Mouse (Mus musculus) midbrain, embryonic 14.5 days (tissue): ENCODE measurements around the gene Tmem135. TPM values are rescaled to one million over a fixed set of nuclear protein-coding genes. Genes with fewer than 3 reads are reported as not detected.

Experiments
- ATAC-seq: fragments of 200-750 bp; cut with Nextera tagmentation; 2 replicates; pipeline ENCODE4 v1.8.0; 2017; ENCODE audit warnings: moderate number of reproducible peaks, moderate library complexity; ENCODE audit not compliant: low FRiP score, low TSS enrichment
- DNase-seq: peaks from one replicate; pipeline ENCODE4 v3.0.0-alpha.2; 2015
- H3K27ac ChIP-seq: fragments of 300-500 bp; sonication (generic); replicated peaks from 2 replicates; pipeline ENCODE4 v1.5.1; 2014; ENCODE audit warnings: mild to moderate bottlenecking, low read depth, low read length, moderate library complexity
- H3K27me3 ChIP-seq: fragments of 300-500 bp; sonication (generic); 2 replicates; pipeline ENCODE4 v1.6.1; 2014; ENCODE audit warnings: low read length, control low read depth, mixed read lengths; ENCODE audit not compliant: control insufficient read depth, insufficient read depth
- H3K36me3 ChIP-seq: fragments of 300-500 bp; sonication (generic); 2 replicates; pipeline ENCODE4 v1.6.1; 2014; ENCODE audit warnings: low read length, control low read depth; ENCODE audit not compliant: control insufficient read depth, insufficient read depth
- H3K4me1 ChIP-seq: fragments of 300-500 bp; sonication (generic); 2 replicates; pipeline ENCODE4 v1.6.1; 2014; ENCODE audit warnings: mild to moderate bottlenecking, antibody characterized with exemption, low read length, control low read depth; ENCODE audit not compliant: control insufficient read depth, insufficient read depth
- H3K4me2 ChIP-seq: fragments of 300-500 bp; sonication (generic); 2 replicates; pipeline ENCODE4 v1.6.1; 2014; ENCODE audit warnings: mild to moderate bottlenecking, low read length, moderate library complexity
- H3K4me3 ChIP-seq: fragments of 300-500 bp; sonication (generic); replicated peaks from 2 replicates; pipeline ENCODE4 v1.5.1; 2014; ENCODE audit warnings: low read depth, low read length
- H3K9ac ChIP-seq: fragments of 300-500 bp; sonication (generic); replicated peaks from 2 replicates; pipeline ENCODE4 v1.6.1; 2014; ENCODE audit warnings: mild to moderate bottlenecking, low read length, moderate library complexity
- H3K9me3 ChIP-seq: fragments of 300-500 bp; sonication (generic); 2 replicates; pipeline ENCODE4 v1.6.1; 2016; ENCODE audit warnings: low read length, control low read depth, mixed read lengths; ENCODE audit not compliant: control insufficient read depth
- whole genome bisulfite sequencing: fragments of 180-500 bp; shearing (Covaris S2); extraction: QIAGEN DNeasy Blood & Tissue Kit; methylation state at CpG from one replicate; pipeline ENCODE4 v1.1.7; 2014; 5-methylcytosine and 5-hydroxymethylcytosine counted together
- polyA plus RNA-seq: library from polyadenylated mRNA; unstranded; fragments of >200 nt; fragmentation: Nextera tagmentation; extraction: Ambion mirVana; gene quantifications from 2 replicates; pipeline ENCODE4 v1.2.1, GENCODE M21; 2014

Gene Tmem135
- polyA plus RNA-seq, 1 experiment from 2014 or later: 26.4 TPM

DNA sequence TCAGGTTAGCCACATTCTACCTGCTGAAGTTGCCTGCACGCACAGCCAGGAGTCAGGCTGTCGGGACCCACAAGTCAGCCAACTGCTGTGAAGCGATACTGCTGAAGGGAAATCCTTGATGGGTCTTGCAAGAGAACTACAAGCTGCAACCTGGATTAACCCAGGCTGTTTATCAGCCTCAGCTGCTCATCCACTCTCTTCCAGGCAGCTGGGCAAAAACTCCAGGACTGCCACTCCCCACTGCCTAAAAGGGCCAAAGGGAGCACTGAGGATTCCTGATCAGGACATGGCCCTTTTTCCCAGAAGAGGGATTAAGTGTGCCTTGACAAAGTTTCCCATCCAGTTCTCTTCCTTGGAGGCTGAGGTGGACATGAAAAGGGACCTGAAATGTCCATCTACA, 15.0 kb downstream of the Tmem135 start:
- no peaks in the 10 kb centered on the region for H3K36me3 ChIP-seq
- H3K27me3 ChIP-seq: no peaks in the 10 kb centered on the region
- ATAC-seq (no peak), DNase-seq (no peak)
- H3K9ac ChIP-seq: no peak overlapping the region
- no peak overlapping the region for H3K4me2 ChIP-seq
- no peak overlapping the region for H3K4me3 ChIP-seq
- no peaks in the 10 kb centered on the region for H3K4me1 ChIP-seq
- H3K9me3 ChIP-seq: no peaks in the 10 kb centered on the region
- WGBS: 86% methylated on average over 3 of the region's 3 CpGs
- no peak overlapping the region for H3K27ac ChIP-seq

DNA sequence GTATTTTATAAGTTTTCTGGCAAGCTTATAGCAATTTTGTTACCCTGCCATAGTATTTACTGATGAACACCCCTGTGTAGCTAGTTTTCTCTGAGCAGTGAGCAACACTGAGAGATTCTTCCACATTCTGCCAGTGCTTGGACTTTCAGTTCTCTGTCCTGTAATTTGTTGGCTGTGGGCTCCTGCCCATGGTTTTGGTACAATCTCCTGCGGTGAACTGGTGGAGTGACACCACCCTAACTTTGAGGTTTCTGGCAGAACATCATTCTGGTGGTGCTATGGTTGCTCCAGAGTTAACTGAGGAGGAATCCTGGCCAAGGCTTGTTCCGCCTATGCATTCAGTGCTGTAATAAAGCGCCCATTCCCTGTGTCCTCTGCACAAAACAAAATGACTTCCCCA, 21.1 kb downstream of the Tmem135 start:
- Histone ChIP-seq H3K9me3 (no peaks in the 10 kb centered on the region), H3K27ac (no peak overlapping the region), H3K9ac (no peak overlapping the region), H3K27me3 (no peaks in the 10 kb centered on the region), H3K4me2 (no peak overlapping the region), H3K4me3 (no peak overlapping the region), H3K36me3 (no peaks in the 10 kb centered on the region), H3K4me1 (no peaks in the 10 kb centered on the region)
- 95% methylated on average over 3 of the region's 3 CpGs for WGBS
- DNase-seq (no peak), ATAC-seq (no peak)

DNA sequence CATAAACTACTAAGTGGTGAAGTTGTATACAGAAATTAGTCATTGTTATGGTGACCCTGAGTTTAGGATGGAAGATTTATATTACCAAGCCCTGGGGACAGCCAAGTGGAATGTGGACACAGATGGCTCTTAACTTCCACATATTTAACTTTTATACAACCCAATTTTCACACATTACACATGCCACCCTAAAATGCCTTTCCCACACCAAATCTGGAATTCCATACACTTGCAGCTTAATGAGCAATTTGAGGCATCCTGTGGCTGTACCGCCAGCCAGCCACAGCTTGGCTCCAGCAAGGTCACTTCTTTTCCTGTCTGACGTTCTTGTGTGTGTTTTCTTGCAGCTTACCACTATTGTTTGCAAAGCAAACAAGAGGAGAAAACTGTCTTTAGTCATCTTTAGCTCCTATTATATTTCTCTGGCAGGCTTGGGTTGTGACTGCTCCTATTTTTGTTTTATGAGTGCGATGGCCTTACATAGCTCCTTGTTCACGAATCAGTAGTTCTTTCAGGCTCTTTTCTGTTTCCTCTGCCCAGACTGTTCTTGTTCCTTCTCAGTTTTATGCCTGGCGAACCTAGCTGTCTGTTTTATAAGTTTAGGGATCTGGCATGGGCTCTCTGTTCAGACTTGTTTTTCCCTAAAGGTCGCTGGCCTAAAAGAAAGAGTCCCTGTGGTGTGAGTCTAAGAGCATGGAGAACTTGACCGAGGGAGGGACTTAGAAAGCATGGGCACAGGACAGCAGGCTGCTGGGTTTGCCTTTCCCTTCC, 22.9 kb downstream of the Tmem135 start:
- 58% methylated on average over 7 of the region's 7 CpGs for WGBS
- DNase-seq (no peak), ATAC-seq (no peak)
- no peaks in the 10 kb centered on the region for H3K4me1 ChIP-seq
- H3K9ac ChIP-seq: no peak overlapping the region
- H3K9me3 ChIP-seq: no peaks in the 10 kb centered on the region
- H3K36me3 ChIP-seq: no peaks in the 10 kb centered on the region
- no peaks in the 10 kb centered on the region for H3K27me3 ChIP-seq
- H3K4me2 ChIP-seq: no peak overlapping the region
- H3K27ac ChIP-seq: no peak overlapping the region
- no peak overlapping the region for H3K4me3 ChIP-seq

DNA sequence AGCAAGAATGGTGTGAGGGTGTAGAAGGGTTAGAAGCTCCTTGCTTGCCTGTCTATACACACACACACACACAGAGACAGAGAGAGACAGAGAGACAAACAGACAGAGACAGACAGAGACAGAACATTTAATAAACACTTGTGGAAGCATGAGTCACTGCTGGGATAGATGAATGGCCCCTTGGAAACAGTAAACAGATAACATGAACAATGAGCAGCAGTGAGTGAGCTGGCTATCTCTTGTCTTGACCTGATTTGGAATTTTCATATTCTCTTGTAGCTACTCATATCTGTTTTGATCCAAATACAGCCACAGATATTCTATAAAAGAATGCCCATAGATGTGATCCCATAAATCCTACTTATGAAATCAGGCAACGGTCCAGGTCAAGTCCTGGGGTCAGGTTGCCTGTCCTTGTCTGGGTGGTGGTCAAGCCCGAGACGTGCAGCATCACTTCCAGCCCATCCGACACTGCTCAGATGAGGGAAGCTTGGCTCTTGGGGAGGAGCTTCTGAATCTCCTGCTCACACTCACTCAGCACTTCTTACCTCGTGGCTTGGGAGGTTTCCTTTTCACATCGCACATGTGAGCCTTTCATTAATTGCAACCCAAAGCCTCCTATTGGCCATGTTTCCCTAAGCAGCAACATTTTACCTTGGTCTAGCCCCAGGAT, 32.3 kb downstream of the Tmem135 start:
- no peak for DNase-seq
- Histone ChIP-seq H3K27me3 (0 out of 2 replicates have a peak, but pooled peaks cover 4% of the 10 kb centered on the region), H3K4me1 (no peaks in the 10 kb centered on the region), H3K36me3 (no peaks in the 10 kb centered on the region), H3K27ac (no peak overlapping the region), H3K4me2 (no peak overlapping the region), H3K9ac (no peak overlapping the region), H3K9me3 (no peaks in the 10 kb centered on the region), H3K4me3 (no peak overlapping the region)
- WGBS: 81% methylated on average over 6 of the region's 6 CpGs
- ATAC-seq: no peak

DNA sequence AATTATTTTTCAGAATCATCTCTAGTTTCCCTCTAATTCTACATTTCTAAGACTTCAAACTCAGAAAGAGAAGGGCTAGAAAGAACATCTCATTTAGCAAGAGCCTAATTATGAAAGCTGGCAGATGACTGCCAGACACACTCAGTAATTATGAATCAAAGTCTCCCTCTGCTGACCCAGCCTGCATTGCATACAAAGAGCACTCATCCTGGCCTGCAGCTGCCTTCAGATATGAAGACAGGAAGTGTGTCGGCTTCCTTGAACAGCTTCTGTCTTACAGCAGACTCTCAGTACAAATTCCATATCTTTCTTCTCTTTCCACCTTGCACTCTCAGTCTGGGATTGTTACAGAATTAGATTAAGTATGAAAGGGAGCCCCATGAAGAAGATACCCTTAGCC, 33.1 kb downstream of the Tmem135 start:
- Histone ChIP-seq H3K27ac (no peak overlapping the region), H3K9ac (no peak overlapping the region), H3K27me3 (peaks cover 4% of the 10 kb centered on the region; the same call in 1 of the 2 replicates), H3K4me2 (no peak overlapping the region), H3K4me3 (no peak overlapping the region), H3K9me3 (no peaks in the 10 kb centered on the region), H3K36me3 (no peaks in the 10 kb centered on the region), H3K4me1 (no peaks in the 10 kb centered on the region)
- DNase-seq (peak; percentile 48), ATAC-seq (no peak)
- WGBS: 45% methylated on average over 1 of the region's 1 CpGs

DNA sequence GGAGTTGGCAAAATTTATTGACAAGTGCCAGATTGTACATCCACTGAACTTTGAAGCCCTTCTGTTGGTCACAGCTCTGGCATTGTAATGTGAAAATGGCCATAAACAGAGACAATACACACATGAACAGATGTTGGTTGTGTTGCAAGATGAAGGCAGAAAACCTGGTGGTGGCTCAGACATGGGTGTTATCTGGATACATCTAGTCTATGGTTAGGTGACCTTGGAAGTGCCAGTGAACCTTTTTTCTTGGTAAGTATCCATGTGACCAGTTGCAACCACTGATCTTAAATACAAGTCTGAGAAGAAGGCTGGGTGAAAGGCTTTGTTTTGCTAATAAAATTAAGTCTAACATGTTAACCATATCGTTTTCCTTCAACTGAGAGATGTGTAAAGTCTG, 33.9 kb downstream of the Tmem135 start:
- DNase-seq (no peak), ATAC-seq (no peak)
- Histone ChIP-seq H3K27ac (no peak overlapping the region), H3K9ac (no peak overlapping the region), H3K4me2 (no peak overlapping the region), H3K9me3 (no peaks in the 10 kb centered on the region), H3K4me1 (no peaks in the 10 kb centered on the region), H3K36me3 (no peaks in the 10 kb centered on the region), H3K27me3 (peaks cover 4% of the 10 kb centered on the region; the same call in 1 of the 2 replicates), H3K4me3 (no peak overlapping the region)
- 82% methylated on average over 1 of the region's 1 CpGs for WGBS

DNA sequence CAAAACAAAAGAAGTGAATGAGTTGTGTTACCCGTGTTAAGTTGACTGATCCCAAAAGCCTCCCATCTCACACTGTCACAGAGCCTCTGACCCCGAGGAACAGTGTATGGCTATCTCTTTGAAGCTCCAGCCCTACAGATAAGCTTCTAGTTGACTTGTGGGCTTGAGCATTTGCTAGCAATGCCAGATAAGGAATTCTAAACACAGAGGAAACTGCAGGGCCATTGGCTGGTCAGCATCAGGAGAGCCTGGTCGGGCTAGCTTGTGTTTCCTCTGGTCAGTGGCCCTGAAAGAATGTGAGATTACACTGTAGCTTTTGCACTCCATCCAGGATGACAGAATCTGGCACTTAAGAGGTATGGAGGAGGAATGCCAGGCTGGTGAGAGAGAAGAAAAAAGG, 36.4 kb downstream of the Tmem135 start:
- Histone ChIP-seq H3K36me3 (no peaks in the 10 kb centered on the region), H3K27ac (no peak overlapping the region), H3K4me1 (no peaks in the 10 kb centered on the region), H3K9ac (no peak overlapping the region), H3K4me2 (no peak overlapping the region), H3K9me3 (no peaks in the 10 kb centered on the region), H3K27me3 (peaks cover 17% of the 10 kb centered on the region; the same call in 1 of the 2 replicates), H3K4me3 (no peak overlapping the region)
- ATAC-seq (no peak), DNase-seq (no peak)
- 20% methylated on average over 3 of the region's 3 CpGs for WGBS

DNA sequence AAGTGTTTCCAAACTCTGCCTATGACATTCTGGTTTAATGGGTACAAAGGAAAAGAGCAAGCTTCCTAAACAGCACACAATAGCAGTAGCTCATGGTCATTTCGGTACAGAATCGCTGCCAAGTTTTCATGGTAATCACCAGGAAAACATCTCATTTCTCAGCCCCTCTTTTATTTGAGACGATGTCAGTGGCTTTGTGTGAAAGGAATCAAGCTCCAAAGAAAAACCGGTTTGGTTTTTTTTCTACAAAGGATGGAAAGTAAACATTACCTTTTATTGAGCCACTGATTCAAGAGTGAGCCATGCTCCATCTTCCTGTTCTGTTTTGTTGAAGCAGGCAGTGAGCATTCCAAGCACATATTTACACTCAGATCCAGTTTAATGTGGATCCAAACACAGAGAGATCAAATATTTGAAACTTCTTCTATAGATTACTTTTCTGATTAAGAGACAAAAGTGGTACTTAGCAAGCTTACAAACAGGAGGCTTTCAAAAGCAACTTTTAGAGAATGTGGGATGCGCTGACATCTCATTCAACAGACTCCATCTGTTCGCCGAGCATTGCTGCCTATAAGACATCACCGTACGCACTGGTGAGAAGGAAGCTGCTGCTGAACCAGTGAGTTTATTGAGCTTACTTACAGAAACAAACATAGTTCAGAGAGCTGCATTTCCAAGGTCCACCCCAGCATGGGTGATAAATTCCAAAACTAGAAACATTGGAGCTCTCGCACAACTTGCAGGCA, 38.7 kb downstream of the Tmem135 start:
- Histone ChIP-seq H3K27me3 (peaks cover 25% of the 10 kb centered on the region; the same call in 1 of the 2 replicates), H3K4me3 (no peak overlapping the region), H3K36me3 (no peaks in the 10 kb centered on the region), H3K4me1 (no peaks in the 10 kb centered on the region), H3K4me2 (no peak overlapping the region), H3K27ac (no peak overlapping the region), H3K9me3 (no peaks in the 10 kb centered on the region), H3K9ac (no peak overlapping the region)
- no peak; the same call in 1 of the 2 replicates for ATAC-seq
- peak; percentile 51 for DNase-seq
- 37% methylated on average over 10 of the region's 10 CpGs for WGBS
